Mouse (Mus musculus) thymus, adult 2 months (tissue): Measurements from ENCODE around the gene Cldn18. TPM values are rescaled to one million over a fixed set of nuclear protein-coding genes. Genes with fewer than 3 reads are reported as not detected.

ENCODE experiments used
- DNase-seq: peaks from one replicate; pipeline ENCODE4 v3.0.0; 2021
- H3K27ac ChIP-seq: fragments of 200-500 bp; 2 replicates; pipeline ENCODE4 v1.5.1; 2012; ENCODE audit warnings: low read length, control low read depth; ENCODE audit not compliant: control insufficient read depth, insufficient read depth
- H3K27me3 ChIP-seq: fragments of 200-500 bp; 2 replicates; pipeline ENCODE4 v1.6.1; 2012; ENCODE audit warnings: mild to moderate bottlenecking, low read length, moderate library complexity, mixed read lengths; ENCODE audit not compliant: control insufficient read depth, insufficient read depth
- H3K36me3 ChIP-seq: fragments of 200-500 bp; 2 replicates; pipeline ENCODE4 v1.6.1; 2012; ENCODE audit warnings: mild to moderate bottlenecking, low read length, moderate library complexity; ENCODE audit not compliant: control insufficient read depth, insufficient read depth
- H3K4me1 ChIP-seq: fragments of 200-500 bp; replicated peaks from 2 replicates; pipeline ENCODE4 v1.6.1; 2012; ENCODE audit warnings: low read length; ENCODE audit not compliant: control insufficient read depth, insufficient read depth
- H3K4me3 ChIP-seq: fragments of 200-500 bp; 2 replicates; pipeline ENCODE4 v1.5.1; 2012; ENCODE audit warnings: mild to moderate bottlenecking, low read length, control low read depth, moderate library complexity; ENCODE audit not compliant: control insufficient read depth, insufficient read depth
- CTCF ChIP-seq: fragments of 200-500 bp; IDR thresholded peaks from 2 replicates; pipeline ENCODE4 v1.5.1; 2012; ENCODE audit warnings: mild to moderate bottlenecking, control low read depth, low read length, moderate library complexity, borderline replicate concordance; ENCODE audit not compliant: control insufficient read depth, poor library complexity, insufficient read depth; ENCODE audit errors: extremely low read depth
- POLR2A ChIP-seq: fragments of 200-500 bp; IDR thresholded peaks from 2 replicates; pipeline ENCODE4 v1.6.1; 2012; ENCODE audit warnings: mild to moderate bottlenecking, low read length, control low read depth, moderate library complexity; ENCODE audit not compliant: control insufficient read depth, poor library complexity, insufficient read depth; ENCODE audit errors: extremely low read depth
- WGBS: fragments of 180-500 bp; shearing (Covaris S2); methylation state at CpG from one replicate; pipeline ENCODE4 v1.1.7; 2018; 5-methylcytosine and 5-hydroxymethylcytosine counted together
- polyA plus RNA-seq: library from polyadenylated mRNA; depleted of rRNA; stranded (reverse); fragments of >200 nt; gene quantifications from 2 replicates; pipeline ENCODE4 v1.2.3, GENCODE M21; 2012; rRNA removed

Cldn18 gene
- polyA plus RNA-seq = 0.22 and 0.55 TPM in 2 replicates

GRCm38 (mm10) chr9:99717134-99717533 is at the start of gene Cldn18:
Cldn18 (minus strand) TSS chr9:99717267.
- WGBS = 92% methylated on average over 14 of the region's 14 CpGs
- H3K27me3 ChIP-seq = no peaks in the 10 kb centered on the region
- H3K4me3 ChIP-seq = no peak within 1 kb of the TSS
- TF ChIP-seq POLR2A (no peak), CTCF (no peak)
- no peaks in the 10 kb centered on the region for H3K4me1 ChIP-seq
- no peak within 1 kb of the TSS for H3K27ac ChIP-seq
- DNase-seq = no peak
- no peaks in the 10 kb centered on the region for H3K36me3 ChIP-seq

DNA sequence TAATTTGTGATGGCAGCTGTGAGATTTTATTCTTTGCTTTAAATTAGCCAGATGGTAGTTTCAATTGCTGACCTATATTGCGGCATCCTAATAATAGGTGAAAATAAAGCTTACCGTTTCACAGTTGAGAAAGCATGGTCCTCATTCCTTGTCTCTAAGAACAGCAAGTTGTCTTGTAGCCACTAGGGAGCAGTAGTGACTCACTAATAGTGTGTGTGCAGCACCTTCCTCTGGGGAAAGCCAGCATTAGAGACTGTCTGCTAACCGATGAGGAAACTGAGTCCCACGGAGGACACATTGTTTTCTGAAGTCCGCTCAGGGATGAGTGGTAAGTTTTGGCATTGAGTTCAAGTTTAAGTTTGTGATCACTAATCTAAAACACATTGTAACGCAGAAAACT is 46.5 kb upstream of the Cldn18 start:
- Histone ChIP-seq H3K4me3 (no peak overlapping the region), H3K4me1 (no peaks in the 10 kb centered on the region), H3K36me3 (no peaks in the 10 kb centered on the region), H3K27ac (no peak overlapping the region), H3K27me3 (no peaks in the 10 kb centered on the region)
- TF ChIP-seq CTCF (no peak), POLR2A (no peak)
- 69% methylated on average over 6 of the region's 6 CpGs for WGBS
- DNase-seq = no peak

DNA sequence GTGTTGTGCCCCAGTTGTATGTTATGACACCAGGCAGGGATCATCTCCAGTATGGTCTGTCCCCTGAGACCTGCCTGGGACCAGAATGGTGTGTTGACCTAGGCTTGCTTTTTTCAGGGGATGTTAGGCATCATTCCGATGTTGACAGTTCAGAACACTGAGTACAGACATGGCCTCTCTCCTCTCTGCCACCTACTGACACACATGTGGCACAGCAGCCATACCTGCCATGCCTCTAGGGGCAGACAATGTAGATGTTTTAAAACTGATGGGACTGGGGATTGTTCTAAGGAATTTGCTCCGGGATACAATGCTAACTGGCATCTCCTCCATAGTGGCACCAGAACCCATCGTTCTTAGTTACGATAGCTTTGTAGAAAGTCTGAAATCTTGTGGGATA is 33.2 kb upstream of the Cldn18 start:
- no peak for TF ChIP-seq POLR2A
- TF ChIP-seq CTCF = no peak
- no peaks in the 10 kb centered on the region for H3K4me1 ChIP-seq
- H3K27ac ChIP-seq = no peak overlapping the region
- DNase-seq = no peak
- H3K27me3 ChIP-seq = no peaks in the 10 kb centered on the region
- 84% methylated on average over 4 of the region's 4 CpGs for WGBS
- no peaks in the 10 kb centered on the region for H3K36me3 ChIP-seq
- no peak overlapping the region for H3K4me3 ChIP-seq

GRCm38 (mm10) chr9:99748279-99748678 is 31.2 kb upstream of the Cldn18 start:
- no peak for DNase-seq
- H3K36me3 ChIP-seq = no peaks in the 10 kb centered on the region
- TF ChIP-seq POLR2A = no peak
- TF ChIP-seq CTCF = no peak
- H3K27ac ChIP-seq = no peak overlapping the region
- H3K4me1 ChIP-seq = no peaks in the 10 kb centered on the region
- no peaks in the 10 kb centered on the region for H3K27me3 ChIP-seq
- WGBS = 93% methylated on average over 1 of the region's 1 CpGs
- no peak overlapping the region for H3K4me3 ChIP-seq

DNA sequence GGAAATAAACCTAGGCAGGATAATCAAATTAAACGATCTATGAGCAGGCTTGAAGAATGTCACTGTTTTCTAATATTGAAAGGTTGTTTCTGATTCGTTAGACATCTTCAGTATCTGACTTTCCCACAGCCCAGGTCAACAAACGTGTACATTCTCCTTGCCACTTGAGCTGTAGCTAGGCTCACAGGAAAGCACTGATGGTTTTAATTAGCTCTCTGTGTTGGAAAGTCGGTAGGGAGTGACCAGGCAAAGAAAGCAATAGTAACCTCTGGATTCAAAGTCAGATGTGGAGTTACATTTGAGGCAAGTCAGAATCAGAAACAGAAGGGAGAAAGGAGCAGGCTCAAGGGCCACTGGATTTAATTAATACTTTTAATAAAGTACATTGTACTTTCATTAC is 30.7 kb upstream of the Cldn18 start:
- H3K4me3 ChIP-seq = no peak overlapping the region
- WGBS = 74% methylated on average over 4 of the region's 4 CpGs

DNA sequence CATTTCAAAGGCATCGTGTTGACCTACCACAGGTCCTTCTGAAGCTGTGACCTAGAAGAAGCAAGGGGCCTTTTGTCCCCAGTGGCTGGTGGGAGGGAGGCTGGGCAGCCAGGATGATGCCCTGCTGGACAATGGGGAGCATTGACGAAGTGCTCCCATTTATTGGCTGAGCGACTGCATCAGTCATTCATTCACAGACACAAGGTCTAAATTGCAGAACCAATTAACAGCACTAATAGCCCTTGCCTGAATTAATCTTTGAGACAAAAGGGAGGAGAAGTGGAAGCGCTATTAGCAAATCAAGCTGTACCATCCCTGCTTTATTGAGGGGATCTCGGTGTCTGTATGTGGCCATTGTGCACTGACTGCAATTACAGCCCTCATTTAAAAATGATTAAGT is 27.5 kb upstream of the Cldn18 start:
- Histone ChIP-seq H3K4me3 (no peak overlapping the region), H3K27ac (no peak overlapping the region), H3K36me3 (no peaks in the 10 kb centered on the region), H3K27me3 (no peaks in the 10 kb centered on the region), H3K4me1 (no peaks in the 10 kb centered on the region)
- no peak for DNase-seq
- WGBS = 94% methylated on average over 5 of the region's 5 CpGs
- TF ChIP-seq POLR2A (no peak), CTCF (no peak)

More for the DNA sequence above, 30.7 kb upstream of the Cldn18 start:
- H3K27ac ChIP-seq = no peak overlapping the region
- H3K36me3 ChIP-seq = no peaks in the 10 kb centered on the region
- H3K4me1 ChIP-seq = no peaks in the 10 kb centered on the region
- no peak for TF ChIP-seq POLR2A
- no peak for TF ChIP-seq CTCF
- no peak for DNase-seq
- H3K27me3 ChIP-seq = no peaks in the 10 kb centered on the region
